Mouse (Mus musculus): ENCODE measurements around the gene Snx22. TPM values are rescaled to one million over a fixed set of nuclear protein-coding genes. Genes with fewer than 3 reads are reported as not detected.

The Snx22 gene
- polyA plus RNA-seq, 1 experiment: 13.3 TPM

DNA sequence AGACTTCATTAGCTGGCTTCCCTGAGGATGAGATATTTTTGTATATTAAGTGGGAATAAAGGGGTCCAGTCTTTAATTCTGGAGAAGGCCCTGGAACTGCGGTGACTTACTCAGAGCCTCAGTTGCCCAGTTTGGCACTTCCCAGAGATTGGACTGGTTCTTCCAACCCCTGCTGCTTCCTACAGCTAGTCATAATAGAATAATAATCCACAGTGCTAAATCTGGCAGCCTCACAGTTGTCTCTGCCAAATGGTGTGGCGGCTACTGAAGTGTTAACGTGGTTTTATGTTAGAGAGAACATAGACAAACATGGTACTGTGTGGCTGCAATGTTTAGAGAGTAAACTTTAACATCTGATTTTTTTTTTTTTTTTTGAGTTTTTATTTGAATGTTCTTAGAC lies 7.9 kb downstream of the Snx22 start:
- peaks cover 55% of the 10 kb centered on the region for H3K36me3 ChIP-seq (ENCODE audit: control insufficient read depth)
- peaks cover 3% of the 10 kb centered on the region; the same call in 1 of the 2 replicates for H3K27me3 ChIP-seq (ENCODE audit: control insufficient read depth)
- peaks cover 63% of the 10 kb centered on the region for H3K4me1 ChIP-seq (ENCODE audit: control insufficient read depth)
- no peak for TF ChIP-seq GATA1 (IDR thresholded peaks at IDR 0.05; ENCODE audit: low read length)
- peaks cover 16% of the 10 kb centered on the region for H3K9me3 ChIP-seq (ENCODE audit: control insufficient read depth, low read length)
- peak overlapping the region; percentile 99 for H3K4me3 ChIP-seq (replicated peaks)

DNA sequence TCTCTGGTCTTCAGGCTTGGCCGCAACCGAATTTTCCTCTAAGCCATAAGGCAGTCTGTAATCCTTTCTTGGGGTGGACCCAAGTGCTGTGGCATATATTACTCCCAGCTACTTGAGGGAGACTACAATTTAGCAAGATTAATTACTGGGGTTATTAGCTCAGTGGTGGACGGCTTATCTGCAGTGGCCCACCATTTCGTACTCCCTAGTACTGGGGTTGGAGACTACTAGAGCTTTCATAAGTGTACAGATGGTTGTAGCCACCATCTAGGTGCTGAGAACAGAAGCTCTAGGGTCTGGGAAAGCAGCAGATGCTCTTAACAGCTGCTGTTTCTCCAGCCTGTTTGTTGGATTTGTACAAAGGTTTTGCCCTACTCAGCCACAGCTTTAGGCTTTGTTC lies 8.5 kb downstream of the Snx22 start:
- peaks cover 3% of the 10 kb centered on the region; the same call in 1 of the 2 replicates for H3K27me3 ChIP-seq (ENCODE audit: control insufficient read depth)
- TF ChIP-seq GATA1 (IDR thresholded peaks at IDR 0.05; ENCODE audit: low read length) (no peak), TAL1 (IDR thresholded peaks at IDR 0.05; ENCODE audit: low read length) (no peak)
- peaks cover 48% of the 10 kb centered on the region for H3K36me3 ChIP-seq (ENCODE audit: control insufficient read depth)
- H3K4me3 ChIP-seq (replicated peaks): peak overlapping the region; percentile 99
- peaks cover 12% of the 10 kb centered on the region for H3K9me3 ChIP-seq (ENCODE audit: control insufficient read depth, low read length)
- peaks cover 56% of the 10 kb centered on the region for H3K4me1 ChIP-seq (ENCODE audit: control insufficient read depth)

DNA sequence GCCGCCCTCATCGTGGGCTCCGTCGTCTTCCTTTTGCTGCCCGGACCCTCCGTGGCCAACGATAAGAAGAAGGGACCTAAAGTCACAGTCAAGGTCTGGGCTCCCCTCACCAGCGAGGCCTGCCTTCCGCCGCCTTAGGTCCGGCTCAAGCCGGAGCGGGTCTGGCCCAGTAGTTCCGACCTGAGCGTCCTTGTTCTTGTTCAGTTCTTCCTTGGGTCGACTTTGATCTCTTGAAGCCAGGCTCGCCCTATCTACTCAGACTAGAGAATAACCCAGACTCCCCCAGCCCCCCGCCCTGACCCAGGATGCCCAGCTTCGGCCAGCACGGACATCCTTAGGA lies 9.2 kb downstream of the Snx22 start:
- Histone ChIP-seq H3K36me3 (ENCODE audit: control insufficient read depth) (peaks cover 41% of the 10 kb centered on the region), H3K4me1 (ENCODE audit: control insufficient read depth) (peaks cover 49% of the 10 kb centered on the region), H3K9me3 (ENCODE audit: control insufficient read depth, low read length) (peaks cover 5% of the 10 kb centered on the region), H3K27me3 (ENCODE audit: control insufficient read depth) (peaks cover 2% of the 10 kb centered on the region; the same call in 1 of the 2 replicates), H3K4me3 (replicated peaks) (peak overlapping the region; percentile 99)
- TF ChIP-seq GATA1 (IDR thresholded peaks at IDR 0.05; ENCODE audit: low read length) (no peak), TAL1 (IDR thresholded peaks at IDR 0.05; ENCODE audit: low read length) (no peak)

DNA sequence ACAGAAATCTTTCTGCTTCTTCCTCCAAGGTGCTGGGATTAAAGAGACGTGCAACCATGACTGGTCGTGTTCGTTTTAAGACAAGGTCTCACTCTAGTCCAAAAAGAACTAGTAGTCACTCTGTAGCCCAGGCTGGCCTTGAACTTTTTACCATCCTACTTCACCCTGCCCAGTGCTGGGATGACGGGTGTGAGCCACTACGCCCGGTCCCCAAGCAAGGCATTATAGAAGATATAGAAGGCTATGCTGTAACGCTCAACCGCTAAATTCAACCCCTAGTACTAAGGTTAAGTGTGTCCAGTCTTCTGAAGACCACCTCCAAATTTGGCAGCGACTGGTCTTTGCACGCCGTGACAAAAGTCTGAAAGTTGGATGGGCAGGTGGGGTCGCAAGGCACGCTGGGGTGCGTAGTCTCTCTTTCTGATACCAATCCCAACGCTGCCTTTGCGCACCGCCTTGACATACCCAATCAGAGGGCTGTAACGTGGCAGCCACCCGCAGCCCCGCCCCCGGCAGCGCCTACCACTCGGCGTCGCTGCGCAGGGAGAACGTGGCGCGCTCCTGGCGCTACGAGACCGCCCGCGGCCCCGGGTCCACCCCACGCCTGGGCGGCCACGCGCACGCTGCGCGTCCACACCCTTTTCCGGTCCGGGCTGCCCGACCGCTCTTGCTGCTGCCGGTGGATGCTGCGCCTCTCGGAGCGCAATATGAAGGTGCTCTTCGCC lies 9.8 kb downstream of the Snx22 start, which contains the start of gene Ppib:
Gene Ppib, plus strand, starts transcription at position 640 of the 725 bp plus-strand sequence.
- peak within 1 kb of the TSS; percentile 99 for H3K4me3 ChIP-seq (replicated peaks)
- H3K27me3 ChIP-seq (ENCODE audit: control insufficient read depth): no peaks in the 10 kb centered on the region
- TF ChIP-seq TAL1 (IDR thresholded peaks at IDR 0.05; ENCODE audit: low read length) (no peak), GATA1 (IDR thresholded peaks at IDR 0.05; ENCODE audit: low read length) (no peak)
- H3K36me3 ChIP-seq (ENCODE audit: control insufficient read depth): peaks cover 37% of the 10 kb centered on the region
- peaks cover 47% of the 10 kb centered on the region for H3K4me1 ChIP-seq (ENCODE audit: control insufficient read depth)
- H3K9me3 ChIP-seq (ENCODE audit: control insufficient read depth, low read length): peaks cover 2% of the 10 kb centered on the region; the same call in 1 of the 2 replicates

DNA sequence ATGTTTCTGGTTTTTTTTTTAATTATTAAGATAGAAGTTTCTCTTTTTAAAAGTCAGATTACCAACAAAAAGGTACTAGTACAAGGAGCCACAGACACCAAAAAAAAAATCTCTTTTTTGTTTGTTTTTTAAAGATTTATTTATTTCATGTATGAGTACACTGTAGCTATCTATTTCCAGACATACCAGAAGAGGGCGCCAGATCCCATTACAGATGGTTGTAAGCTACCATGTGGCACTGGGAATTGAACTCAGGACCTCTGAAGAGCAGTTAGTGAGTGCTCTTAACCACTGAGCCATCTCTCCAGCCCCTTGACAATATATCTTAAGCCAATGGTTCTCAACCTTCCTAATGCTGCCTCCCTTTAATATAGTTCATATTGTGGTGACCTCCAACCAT lies 15.9 kb downstream of the Snx22 start:
- peaks cover 7% of the 10 kb centered on the region for H3K9me3 ChIP-seq (ENCODE audit: control insufficient read depth, low read length)
- H3K27me3 ChIP-seq (ENCODE audit: control insufficient read depth): no peaks in the 10 kb centered on the region
- no peak overlapping the region for H3K4me3 ChIP-seq (replicated peaks)
- TF ChIP-seq TAL1 (IDR thresholded peaks at IDR 0.05; ENCODE audit: low read length) (no peak), GATA1 (IDR thresholded peaks at IDR 0.05; ENCODE audit: low read length) (no peak)
- H3K36me3 ChIP-seq (ENCODE audit: control insufficient read depth): no peaks in the 10 kb centered on the region; the same call in 1 of the 2 replicates
- peaks cover 7% of the 10 kb centered on the region for H3K4me1 ChIP-seq (ENCODE audit: control insufficient read depth)

DNA sequence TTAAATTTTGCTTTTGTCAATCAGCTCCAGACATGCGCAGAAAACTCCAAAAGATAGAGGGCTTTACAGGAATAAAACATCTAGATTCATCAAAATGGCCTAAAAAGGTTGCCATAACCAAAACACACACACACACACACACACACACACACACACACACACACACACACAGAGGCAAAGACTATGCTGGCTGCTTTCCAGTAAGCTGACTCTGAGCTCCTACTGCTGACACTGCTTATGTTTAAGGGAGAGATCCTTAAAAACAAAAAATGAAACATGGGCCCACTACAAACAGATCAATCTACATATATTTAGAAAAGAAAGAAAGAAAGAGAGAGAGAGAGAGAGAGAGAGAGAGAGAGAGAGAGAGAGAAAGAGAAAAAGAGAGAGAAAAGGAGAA lies 16.8 kb downstream of the Snx22 start:
- Histone ChIP-seq H3K9me3 (ENCODE audit: control insufficient read depth, low read length) (peaks cover 7% of the 10 kb centered on the region), H3K4me1 (ENCODE audit: control insufficient read depth) (peaks cover 4% of the 10 kb centered on the region), H3K4me3 (replicated peaks) (no peak overlapping the region), H3K27me3 (ENCODE audit: control insufficient read depth) (no peaks in the 10 kb centered on the region), H3K36me3 (ENCODE audit: control insufficient read depth) (no peaks in the 10 kb centered on the region; the same call in 1 of the 2 replicates)
- no peak for TF ChIP-seq GATA1 (IDR thresholded peaks at IDR 0.05; ENCODE audit: low read length)
- no peak for TF ChIP-seq TAL1 (IDR thresholded peaks at IDR 0.05; ENCODE audit: low read length)

DNA sequence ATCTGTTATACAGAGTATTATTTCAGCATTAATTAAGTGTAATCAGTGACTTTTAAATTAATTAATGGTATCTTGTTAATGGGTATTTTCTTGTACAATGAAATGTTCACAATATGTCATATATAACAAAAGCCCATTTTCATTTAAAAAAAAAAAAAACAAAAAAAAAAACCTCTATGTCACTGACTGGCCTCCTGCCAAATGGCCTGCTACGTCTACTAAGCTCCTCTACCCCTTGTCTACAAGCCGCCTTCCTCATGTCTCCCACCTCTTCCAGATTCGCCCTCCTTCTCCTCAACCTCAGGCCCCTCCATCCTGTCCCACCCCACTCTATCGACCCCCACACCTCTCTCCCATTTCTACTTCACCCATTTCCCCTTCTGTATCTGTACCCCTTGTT lies 18.0 kb downstream of the Snx22 start:
- TF ChIP-seq GATA1 (IDR thresholded peaks at IDR 0.05; ENCODE audit: low read length) (no peak), TAL1 (IDR thresholded peaks at IDR 0.05; ENCODE audit: low read length) (no peak)
- Histone ChIP-seq H3K9me3 (ENCODE audit: control insufficient read depth, low read length) (peaks cover 7% of the 10 kb centered on the region), H3K4me1 (ENCODE audit: control insufficient read depth) (peaks cover 4% of the 10 kb centered on the region), H3K36me3 (ENCODE audit: control insufficient read depth) (no peaks in the 10 kb centered on the region; the same call in 1 of the 2 replicates), H3K4me3 (replicated peaks) (no peak overlapping the region), H3K27me3 (ENCODE audit: control insufficient read depth) (no peaks in the 10 kb centered on the region)

DNA sequence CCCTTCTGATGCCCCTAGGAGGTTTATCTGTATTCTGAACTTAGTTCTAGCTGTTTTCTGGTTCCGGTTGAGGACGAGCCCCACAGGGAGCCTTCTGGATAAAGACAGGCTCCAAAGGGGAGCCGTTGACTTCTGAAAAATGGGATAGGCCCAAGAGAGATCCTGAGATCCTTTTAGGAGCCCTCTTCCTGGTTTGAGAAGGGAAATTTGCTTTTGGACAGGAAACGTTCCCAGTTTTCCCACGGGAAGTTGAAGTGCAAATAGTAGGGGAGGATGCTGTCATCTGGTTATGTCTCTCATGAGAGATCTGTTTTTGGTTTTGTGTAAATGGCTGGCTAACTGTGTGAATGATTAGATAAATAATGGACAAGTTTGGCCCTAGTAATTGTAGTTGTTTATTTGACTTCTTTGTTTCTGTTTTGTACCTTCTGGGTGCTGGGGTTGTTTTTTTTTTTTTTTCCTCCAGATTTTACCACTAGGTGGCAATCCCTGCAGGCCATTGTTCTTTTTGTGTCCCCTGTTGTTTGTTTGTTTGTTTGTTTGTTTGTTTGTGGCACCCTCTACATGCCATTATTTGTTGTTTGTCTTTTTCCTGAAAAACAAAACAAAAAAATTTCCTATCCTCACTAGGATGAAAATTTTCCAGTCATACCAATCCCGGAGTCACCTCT lies 19.5 kb downstream of the Snx22 start:
- peaks cover 7% of the 10 kb centered on the region for H3K9me3 ChIP-seq (ENCODE audit: control insufficient read depth, low read length)
- TF ChIP-seq GATA1 (IDR thresholded peaks at IDR 0.05; ENCODE audit: low read length) (no peak), TAL1 (IDR thresholded peaks at IDR 0.05; ENCODE audit: low read length) (no peak)
- no peaks in the 10 kb centered on the region for H3K27me3 ChIP-seq (ENCODE audit: control insufficient read depth)
- H3K36me3 ChIP-seq (ENCODE audit: control insufficient read depth): no peaks in the 10 kb centered on the region; the same call in 1 of the 2 replicates
- H3K4me1 ChIP-seq (ENCODE audit: control insufficient read depth): peaks cover 4% of the 10 kb centered on the region
- H3K4me3 ChIP-seq (replicated peaks): no peak overlapping the region

DNA sequence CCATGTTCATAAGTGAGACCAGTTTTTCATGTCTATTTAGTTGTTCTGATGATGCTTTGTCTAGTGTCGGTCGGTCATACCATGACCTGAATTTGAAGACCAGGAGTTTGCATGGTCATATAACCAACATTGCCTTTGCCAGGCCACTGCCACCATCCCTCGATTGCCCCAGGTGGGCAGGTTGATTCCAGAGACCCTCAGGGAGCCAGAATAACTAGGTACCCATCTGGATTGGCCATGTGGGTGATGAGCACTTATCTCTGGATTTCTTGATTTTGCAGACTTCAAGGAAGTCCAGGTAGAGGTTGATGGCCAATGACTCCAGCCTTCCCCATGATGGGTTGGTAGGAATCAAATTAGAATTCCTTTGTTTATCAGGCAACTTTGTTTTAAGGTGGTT lies 26.3 kb downstream of the Snx22 start:
- Histone ChIP-seq H3K27me3 (ENCODE audit: control insufficient read depth) (no peaks in the 10 kb centered on the region), H3K4me1 (ENCODE audit: control insufficient read depth) (no peaks in the 10 kb centered on the region), H3K4me3 (replicated peaks) (no peak overlapping the region), H3K9me3 (ENCODE audit: control insufficient read depth, low read length) (no peaks in the 10 kb centered on the region), H3K36me3 (ENCODE audit: control insufficient read depth) (peaks cover 20% of the 10 kb centered on the region)
- TF ChIP-seq GATA1 (IDR thresholded peaks at IDR 0.05; ENCODE audit: low read length) (no peak), TAL1 (IDR thresholded peaks at IDR 0.05; ENCODE audit: low read length) (no peak)

All from erythroblast, embryonic 14.5 days (primary cell).